Mouse (Mus musculus): ENCODE measurements around the gene Dcp1b.
"Not testable (repeated sequence)": the region's sequence is repeated elsewhere in the genome, so short reads cannot be mapped to it uniquely, and the experiment has no call there.

Dcp1b gene

DNA sequence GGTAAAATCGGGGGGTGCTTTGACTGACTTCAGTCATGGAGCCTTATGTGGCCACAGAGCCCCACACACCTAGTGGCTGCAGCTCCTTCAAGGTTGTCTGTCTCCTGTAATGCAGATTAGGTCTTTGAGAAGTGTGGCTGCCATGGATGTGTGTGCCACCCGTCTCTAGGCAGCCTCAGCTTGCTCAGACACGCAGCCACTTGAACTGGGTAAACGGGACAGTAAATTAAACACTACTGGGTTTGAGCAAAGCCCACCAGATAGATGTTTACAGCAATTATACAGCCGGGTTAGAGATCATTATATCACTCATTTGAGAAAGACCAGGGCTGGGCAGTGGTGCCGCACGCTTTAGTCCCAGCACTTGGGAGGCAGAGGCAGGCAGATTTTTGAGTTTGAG is 19.5 kb downstream of the Dcp1b start:
- DNase-seq (ENCODE audit: low spot score) = no peak

DNA sequence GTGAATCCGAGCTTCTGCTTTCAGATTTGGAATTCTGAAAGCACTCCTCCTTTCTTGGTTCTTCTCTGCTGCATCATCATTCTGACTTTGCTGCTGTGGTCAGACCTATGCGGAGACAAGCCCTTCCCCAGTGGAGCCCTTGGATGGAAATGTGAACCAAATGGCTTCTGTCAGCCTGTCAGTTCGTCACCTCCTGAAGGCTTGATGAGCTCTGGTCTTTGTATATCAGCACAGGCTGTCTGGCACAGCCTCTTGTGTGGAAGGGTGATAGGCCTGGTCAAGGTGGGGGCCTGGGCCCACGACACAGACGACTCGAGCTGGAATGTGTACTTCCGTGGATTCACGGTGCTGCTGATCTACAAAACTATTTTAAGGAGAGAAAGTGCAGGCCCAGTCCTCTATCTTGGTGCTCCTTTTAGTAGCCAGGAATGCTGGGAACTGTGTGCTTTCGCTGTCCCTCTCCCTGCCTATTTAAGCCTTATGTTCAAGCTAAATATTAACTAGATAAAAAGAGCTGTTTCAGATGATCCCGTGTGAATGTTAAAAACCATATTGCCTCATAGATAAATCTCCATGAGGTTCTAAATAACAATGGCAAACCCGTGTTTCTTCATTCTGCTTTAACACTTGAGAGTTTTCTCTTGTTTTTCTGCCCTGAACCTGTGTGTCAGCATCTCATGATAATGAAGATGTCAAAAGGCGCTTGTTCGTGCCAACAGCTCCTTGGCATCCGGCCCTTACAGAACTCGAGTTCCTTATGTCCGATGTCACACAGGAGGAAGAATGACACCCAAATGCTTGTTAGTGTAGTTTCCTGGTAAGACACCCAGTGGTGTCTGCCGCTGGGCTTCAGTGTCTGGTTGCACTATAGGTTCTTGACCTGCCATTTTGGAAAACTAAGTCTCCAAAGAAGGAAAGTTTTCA is 21.6 kb downstream of the Dcp1b start, which contains the start of gene Cacna1c:
Gene Cacna1c, minus strand, starts transcription at position 37 of the 924 bp plus-strand sequence.
- no peak for DNase-seq (ENCODE audit: low spot score)

DNA sequence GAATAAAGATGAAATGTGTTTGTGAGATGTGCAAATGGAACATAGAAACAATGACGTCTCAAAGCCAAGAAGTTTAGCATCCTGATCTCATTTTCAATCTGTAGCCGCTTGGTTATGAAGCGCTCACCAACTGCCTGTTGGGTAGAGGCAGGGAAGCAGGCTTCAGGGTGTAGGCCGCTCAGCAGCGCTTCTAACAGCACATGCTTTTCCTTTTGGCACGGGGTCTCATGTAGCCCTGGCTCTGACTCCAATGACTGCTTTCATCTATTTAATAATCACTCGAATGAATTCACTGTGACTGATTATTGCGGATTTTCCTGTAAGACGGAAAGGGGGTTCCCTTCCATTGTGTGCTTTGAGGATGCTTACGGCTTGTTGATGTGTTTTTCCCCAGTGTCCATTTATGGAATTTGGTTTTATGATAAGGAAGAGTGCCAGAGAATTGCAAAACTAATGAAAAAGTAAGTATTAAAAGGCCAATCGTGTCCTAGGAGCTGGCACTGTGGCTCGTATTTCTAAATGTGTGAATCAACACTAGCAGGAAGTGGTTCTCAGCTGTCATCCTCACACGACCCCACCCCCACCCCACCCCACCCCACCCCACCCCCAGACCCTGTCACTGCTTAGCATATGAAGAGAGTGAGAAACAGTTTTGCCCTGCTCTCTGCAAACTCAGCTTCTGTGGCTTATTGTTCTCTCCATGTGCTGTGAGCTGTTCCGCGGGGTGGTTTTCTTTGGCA is 23.7 kb downstream of the Dcp1b start:
- DNase-seq (ENCODE audit: low spot score) = no peak

DNA sequence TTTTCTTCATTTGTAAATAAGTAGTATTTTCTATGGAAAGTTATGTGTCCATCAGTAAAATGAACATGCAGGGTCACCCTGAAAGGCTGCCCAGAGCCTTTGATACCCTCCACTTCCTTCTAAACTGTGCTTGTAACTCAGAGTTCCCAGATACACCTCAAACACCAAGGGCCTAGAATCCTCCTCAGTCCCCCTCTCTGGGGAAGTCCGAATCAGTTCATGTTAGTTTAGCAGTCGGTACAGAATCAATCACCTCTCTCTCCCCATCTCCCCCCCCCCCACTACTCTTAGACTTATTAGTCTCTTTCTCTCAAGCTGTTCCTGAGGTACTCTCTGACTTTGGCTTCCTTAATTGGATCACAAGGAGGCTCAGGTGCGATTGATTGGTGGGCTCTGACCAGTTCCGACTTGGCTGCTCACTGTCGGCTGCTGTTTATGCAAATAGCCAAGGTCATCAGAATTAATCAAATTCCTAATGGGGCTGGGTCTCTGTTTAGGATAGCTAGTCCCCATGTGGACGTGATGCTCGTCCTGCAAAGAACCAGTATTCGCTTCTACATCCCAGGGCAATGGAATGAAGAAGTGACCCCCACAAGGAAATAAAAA is 24.3 kb downstream of the Dcp1b start:
- DNase-seq (ENCODE audit: low spot score) = no peak

DNA sequence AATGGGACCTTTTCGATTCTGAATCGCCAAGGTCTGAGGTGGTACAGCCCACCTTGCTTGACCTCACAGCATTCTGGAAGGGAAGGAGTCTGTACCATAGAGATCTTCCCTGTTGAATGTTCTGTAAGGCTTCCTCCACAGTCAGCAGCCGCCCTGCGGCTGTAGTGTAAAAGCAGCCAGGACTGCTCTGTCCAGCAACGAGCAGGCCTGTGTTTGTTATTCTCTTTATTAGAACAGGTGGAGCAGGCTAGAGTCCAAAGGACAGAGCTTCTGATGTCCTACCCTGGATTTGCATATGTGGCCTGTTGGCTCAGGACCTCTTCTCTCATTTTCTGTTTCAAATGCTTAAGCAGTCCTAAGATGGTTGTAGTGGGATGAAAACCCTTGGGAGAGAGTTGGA is 25.3 kb downstream of the Dcp1b start:
- no peak for DNase-seq (ENCODE audit: low spot score)

DNA sequence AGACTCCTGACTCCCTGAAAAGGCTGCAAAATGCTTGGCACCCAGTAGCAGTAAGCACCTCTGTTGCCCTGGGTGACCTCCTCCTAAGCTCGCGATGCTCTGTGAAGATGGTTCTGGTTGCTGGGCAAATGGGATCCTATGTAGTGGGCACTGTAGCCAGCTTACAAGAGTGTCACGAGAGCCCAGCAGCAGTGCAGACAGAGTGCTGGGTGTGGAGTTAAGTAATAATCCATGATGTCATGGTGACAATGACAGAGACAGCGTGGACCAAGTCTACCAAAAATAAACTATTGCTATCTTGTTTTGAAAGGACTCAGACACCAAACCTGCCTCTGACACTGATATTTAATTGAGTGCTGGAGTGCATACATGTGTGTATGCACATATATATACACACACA is 26.5 kb downstream of the Dcp1b start:
- no peak for DNase-seq (ENCODE audit: low spot score)

DNA sequence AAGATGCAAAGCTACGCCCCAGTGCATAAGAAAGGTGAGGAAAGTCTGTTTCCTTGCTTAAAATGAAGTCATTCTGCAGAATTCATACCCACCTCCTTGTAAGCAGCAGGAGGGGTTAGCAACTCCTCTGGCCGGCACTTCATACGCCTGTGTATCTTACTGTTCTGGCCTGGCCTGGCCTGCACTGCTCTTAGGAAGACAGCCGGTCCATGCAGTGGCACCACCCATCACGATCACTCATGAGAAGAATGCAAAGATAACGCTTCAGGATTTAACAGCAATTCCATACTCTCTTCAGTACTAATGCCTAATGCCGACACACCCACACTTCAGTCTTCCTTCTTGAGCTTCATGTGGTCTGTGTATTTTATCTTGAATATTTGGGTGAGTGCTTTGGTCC is 29.2 kb downstream of the Dcp1b start:
- DNase-seq (ENCODE audit: low spot score) = no peak

DNA sequence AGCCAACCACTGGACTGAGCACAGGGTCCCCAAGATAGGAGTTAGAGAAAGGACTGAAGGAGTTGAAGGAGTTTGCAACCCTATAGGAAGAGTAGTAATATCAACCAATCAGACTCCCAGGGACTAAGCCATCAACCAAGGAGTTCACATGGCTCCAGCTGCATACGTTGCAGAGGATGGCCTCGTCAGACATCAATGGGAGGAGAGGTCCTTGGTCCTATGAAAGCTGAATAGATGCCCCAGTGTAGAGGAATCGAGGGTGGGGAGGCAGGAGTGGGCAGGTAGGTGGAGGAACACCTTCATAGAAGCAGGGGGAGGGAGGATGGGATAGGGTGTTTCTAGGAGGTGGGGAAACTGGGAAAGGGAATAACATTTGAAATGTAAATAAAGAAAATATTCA is 29.9 kb downstream of the Dcp1b start:
- DNase-seq (ENCODE audit: low spot score) = no peak

DNA sequence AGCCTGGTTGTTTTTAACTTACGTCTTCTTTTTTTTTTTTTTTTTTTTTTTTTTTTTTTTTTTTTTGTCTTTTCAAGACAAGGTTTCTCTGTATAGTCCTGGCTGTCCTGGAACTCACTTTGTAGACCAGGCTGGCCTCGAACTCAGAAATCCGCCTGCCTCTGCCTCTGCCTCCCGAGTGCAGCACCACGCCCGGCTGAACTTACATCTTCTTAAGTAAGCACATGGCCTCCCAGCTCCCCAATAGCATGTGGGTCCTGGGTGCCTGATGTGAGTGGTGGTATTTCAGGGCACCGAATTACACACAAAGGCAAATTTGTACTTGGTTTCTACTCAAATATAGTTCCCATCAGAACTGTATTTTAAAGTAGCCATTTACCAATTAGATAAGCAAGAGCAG is 31.0 kb downstream of the Dcp1b start:
- not testable (repeated sequence) for DNase-seq (ENCODE audit: low spot score)

DNA sequence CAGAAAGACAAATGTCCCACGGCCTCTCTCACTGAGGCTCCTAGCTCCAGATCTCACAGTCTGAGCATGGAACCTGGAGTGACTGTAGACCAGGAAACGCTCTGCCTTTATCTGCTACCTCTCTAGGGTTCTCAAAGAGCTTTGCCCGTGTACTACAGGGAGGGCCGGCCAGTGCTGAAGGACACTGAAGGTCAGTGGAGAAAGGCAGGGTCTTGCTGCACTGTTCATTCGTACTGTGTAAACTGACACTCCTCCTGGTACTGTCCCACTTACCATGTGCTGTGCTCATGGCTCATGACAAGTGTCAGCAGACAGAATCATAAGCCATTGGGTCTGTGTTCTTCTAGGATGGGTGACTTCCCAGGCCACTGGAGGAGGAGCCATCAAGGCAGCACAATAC is 38.3 kb downstream of the Dcp1b start:
- no peak for DNase-seq (ENCODE audit: low spot score)

DNA sequence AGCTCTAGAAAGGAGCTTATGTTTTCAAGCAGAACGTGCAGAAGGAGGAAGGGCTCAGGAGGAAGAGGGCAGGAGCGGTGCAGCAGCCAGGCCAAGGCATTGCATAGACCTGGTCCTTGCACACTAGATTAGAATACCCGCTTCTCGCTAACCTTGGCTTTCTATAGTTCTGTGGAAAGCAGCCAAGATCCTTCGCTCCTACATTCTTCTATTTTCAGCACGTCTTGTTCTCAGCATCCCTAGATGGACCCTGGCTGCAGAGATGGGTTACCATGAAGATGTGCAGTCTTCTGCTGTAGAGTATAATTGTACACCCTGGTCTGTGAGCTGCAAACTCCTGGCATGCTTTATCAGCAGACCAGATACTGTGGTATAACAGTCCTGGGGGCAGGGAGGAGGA is 39.1 kb downstream of the Dcp1b start:
- DNase-seq (ENCODE audit: low spot score) = no peak

DNA sequence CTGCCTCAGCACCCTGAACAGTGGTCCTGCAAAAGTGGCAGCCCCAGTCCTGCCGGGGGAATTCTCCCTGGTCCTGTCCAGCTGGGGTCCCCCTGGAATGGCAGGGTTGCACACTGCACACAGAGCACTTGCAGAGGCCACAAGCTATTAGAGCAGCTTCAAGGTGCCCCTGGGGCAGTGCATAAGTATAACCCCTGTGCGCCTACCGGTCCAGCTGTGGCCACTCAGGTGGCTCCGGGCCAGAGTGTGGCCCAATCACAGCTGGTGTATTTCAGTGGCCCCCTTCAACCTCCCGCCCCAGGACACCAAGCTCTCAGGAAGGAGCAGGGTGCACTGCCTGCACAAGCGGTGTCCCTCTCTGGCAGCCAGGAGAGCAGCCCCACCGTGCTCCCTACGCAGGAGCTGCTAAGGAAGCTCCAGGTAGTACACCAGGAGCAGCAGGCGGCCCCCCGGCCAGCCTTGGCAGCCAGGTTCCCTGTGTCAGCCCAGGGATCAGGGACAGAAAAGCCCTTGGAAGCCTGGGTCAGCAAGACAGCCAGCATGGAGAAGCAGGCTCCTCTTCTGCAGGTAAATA is 40.1 kb downstream of the Dcp1b start:
- no peak for DNase-seq (ENCODE audit: low spot score)

DNA sequence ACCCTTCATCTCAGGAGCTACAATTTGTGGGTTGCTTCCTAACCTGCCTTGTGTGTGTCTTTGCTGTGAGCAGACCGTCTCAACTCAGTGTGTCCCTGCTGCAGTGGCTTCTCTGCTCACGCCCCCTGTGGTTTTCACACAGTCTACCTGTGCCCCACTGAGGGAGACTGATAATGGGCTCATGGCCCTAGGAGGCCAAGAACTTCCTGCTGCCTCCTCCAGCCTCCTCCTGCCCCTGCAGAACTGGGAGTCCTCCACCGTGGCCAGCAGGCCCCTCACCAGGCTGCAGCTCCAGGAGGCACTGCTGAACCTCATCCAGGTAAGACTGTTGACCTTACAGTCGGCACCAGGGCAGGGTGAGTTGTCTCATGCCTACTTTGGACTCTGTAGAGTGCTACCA is 42.6 kb downstream of the Dcp1b start:
- no peak for DNase-seq (ENCODE audit: low spot score)

DNA sequence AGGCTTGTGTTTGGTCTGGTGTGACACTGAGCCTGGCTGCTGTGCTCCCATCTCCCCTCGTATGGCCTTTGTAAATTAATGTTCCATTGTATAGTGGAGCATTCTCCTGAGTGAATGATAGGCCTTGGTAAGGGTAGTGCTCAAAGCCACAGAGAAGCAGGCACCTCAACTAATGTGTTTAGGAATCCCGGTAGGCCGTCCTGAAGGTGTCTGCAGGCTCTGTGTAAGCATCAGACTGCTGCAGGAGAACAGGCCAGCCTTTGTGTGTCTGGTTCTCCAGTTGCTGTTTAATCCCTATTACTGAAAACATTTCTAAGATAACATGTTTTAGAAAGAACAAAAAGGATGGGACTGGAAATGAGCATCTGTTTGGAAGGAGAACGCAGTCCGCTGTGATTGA is 43.5 kb downstream of the Dcp1b start:
- DNase-seq (ENCODE audit: low spot score) = no peak

DNA sequence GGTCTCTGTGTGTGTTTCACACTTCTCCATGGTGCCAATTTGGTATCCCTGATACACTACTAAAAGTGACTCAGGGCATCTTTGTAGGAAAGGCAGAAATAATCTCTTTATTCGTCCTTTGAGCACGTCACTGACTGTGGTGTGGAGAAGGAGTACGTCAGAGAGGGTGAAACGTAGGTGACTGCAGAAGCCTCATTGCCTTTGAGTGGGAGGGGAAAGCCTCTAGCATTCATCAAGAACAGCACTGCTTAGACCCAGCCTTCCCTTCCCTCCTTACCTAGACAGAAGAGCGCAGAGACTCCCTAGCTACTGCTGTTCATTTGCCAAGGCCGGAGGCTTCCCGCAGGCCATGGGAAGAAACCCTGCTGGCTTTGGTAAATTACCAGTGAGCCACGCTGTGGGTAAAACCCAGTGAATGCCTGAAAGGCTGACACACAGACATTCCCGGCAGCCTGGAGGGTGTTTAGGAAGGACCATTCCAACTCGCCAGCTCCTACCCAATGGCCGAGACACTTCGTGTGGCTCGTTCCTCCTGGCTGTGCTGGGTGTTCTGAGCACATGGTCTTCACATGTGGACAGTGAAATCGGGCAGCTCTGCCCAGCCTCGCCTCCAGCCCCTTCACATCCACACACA is 44.3 kb downstream of the Dcp1b start:
- DNase-seq (ENCODE audit: low spot score) = no peak

DNA sequence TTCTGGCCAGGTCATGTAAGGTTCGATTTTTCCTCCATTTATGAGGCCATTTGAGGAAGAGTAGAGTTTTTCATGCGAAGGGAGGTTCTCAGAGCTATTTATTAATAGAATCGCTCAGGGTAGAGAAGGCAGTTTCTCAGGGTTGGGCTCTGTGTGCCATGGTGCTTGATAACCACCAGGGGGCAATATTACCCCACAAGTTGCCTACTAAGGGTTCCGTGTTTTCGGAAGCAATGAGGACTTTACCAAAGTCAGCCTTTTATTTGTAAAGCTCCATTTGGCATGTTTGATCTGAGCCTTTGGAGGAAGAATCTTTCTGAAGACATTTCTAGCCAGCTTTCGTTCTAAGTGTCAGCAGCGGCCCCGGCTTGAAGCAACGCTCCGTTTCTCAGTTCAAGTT is 45.2 kb downstream of the Dcp1b start:
- peak; percentile 40 for DNase-seq (ENCODE audit: low spot score)

DNA sequence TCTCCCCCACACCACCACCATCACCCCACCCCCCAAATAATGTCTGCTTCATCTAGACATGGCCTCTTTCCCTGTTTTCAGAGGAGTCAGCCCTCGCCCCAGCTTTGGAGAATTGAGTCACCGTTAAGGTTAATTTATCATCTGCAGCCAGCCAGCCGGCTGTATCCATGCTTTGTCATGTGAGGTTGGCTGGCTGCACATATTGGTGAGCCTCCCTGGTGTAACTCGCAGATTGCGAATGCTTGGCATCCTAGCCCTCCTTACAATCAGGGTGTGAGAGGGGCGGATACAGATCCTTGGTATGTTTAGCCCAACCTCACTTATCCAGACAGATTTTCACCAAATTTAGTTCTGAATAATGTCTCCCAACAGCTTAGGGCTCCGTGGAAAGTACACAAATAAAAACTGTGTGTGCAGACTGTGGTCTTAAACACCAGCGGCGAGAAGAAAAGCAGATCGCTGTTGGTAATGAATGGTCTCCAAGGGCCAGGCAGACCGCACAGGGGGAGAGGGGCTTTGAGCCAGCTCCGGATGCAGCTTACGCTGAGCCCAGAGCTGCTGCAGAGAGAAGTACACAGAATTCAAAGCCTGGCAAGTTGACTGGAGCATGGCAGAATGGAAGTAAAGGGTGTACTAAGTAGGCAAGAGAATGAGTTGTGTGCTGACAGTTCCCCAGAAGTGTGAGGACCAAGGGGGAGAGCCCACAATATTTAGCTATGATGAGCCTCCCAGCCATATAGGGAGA is 49.6 kb downstream of the Dcp1b start:
- DNase-seq (ENCODE audit: low spot score) = no peak

DNA sequence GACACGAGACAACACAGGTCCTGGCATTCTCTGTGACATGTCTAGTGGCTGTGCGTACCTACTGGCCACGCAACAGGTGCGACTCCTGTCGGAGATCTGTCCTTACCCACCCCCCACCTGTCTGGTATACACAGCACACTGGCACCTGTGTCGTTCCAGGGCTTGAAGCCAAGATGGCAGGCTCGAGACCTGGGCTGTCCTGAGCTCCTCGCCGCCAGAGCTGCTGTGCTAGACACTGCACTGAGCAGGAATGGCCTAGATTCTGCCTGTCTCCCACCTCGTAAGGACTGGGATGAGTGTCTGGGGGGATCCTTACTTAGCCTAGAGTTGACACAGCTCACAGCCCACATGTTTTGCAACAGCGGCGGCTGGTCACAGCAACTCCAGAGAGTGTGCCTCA is 50.2 kb downstream of the Dcp1b start:
- DNase-seq (ENCODE audit: low spot score) = no peak

DNA sequence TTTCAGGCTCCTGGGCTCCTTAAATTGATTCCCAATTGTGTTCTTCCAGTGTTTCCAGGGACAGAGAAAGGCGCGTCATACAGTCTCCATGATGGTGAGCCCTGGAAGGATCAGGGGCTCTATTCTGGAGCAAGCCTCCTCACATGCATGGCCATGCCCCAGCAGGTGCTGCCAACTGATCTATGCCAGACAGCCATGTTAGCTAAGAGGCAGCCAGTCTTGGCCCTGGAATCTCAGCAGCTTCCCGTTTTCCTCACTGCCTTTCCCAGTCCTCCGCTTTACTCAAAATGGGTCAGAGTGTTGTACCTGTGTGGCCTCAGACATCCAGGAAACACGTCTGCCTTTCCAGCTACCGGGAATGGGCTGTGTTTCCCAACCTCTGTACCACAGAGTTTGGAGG is 50.7 kb downstream of the Dcp1b start:
- no peak for DNase-seq (ENCODE audit: low spot score)

DNA sequence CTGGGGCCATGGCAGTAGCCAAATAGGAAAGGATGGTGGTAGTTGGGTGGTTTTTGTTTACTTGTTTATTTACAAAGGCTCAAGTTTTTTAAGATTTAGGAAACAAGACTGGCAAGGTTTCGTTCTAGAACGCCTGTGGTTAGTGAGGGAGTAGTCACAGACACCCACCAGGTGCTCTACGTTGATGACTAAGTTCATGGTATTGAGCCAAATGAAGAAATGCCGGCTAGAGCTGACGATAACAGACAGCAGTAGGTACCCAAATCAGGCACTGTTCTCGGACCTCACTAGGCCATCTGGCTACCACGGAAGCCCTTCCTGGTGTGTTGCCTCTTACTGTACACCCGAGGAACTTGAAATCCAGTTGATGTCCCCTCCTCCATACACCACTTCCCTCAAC is 51.9 kb downstream of the Dcp1b start:
- DNase-seq (ENCODE audit: low spot score) = no peak

DNA sequence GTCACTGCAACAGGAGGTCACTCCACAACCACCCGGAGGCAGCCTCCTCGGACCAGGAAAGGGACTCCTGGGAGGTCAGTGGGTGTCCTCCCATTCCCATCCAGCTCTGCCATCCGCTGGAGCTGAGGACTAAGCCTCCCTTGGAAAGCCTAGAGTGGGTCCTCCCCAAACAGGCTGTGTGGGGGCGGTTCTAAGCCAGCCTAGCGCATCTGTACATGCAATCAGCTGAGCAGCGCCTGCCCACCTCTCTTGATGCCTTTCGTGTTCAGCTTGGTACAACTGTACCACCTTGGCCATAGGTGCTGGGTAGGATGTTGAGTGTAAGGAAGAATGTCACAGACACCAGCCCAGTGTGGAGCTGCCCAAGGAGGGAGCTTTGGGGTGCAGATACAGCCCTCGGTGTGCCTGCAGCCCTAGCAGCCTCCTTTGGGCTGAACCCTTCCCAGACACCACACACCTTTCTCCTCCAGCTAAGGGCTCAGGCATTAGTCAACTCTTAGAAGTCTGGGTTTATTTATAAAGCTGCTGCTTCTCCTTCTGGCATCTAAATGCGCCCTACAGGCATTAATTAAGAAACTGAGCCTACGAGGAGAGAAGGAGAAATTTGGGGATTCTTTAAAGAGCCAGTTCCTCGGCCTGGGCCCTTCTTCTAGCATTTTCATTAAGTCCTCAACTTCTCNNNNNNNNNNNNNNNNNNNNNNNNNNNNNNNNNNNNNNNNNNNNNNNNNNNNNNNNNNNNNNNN is 54.0 kb downstream of the Dcp1b start:
- no peak for DNase-seq (ENCODE audit: low spot score)
